Mouse (Mus musculus) embryo, embryonic 10 days (tissue): ENCODE data around the gene Mapk8ip1.
A peak's percentile ranks its signal among the peaks of the same experiment; 100 is the strongest.

ENCODE experiments used
- DNase-seq: peaks from one replicate; pipeline ENCODE4 v3.0.0-alpha.2; 2015; ENCODE audit warnings: low spot score

The Mapk8ip1 gene

DNA sequence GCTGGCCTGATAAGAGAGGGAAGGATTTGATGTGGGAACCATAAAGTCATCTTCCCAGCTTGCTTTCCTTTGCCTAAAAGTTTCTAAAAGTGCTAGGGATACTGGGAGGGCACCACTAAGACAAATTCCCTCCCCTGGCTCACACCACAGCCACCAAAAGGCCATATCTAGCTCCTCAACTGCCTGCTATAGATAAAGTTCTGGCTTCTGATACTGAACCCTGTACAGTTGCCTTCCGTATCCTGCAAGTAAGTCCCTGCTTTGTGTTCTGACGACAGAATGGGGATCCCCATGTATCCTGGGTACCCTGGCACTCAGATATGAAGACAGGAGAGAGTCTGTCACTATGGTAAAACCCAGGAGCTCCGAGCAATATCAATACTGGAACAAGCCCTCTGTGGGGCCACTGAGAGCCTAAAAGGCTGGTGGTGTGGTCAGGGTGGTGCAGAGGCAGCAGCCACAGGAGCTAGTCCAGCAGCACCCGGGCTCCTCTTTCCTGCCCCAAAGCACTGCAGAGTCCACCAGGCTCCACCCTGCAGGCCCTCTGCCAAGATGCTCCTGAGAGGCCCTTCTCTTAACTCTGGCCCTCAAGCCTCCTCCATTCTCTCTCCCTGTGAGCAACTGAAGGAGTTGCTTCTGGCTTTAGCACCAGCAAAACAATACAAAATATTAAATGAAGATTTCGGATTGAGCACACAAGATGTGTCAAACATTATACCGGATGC, 10.7 kb downstream of the Mapk8ip1 start:
- DNase-seq = no peak

DNA sequence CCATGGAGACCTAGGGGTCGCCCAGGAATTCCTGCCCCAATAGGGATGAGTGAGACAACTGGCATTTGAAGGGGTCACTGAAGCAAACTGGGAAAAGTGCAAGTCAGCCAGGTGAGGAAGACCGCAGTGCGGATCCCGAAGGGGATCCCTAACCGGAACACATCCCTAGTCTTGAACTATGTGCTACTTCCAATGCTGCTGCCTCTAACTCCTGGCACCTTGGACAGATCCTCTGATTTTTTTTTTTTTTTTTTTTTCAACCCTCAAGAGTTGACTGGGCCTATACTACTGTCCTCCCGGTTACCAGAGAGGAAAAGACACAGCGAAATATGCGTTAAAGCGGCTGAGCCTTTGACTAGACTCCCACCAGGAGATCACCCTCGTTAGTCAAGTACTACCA, 11.4 kb downstream of the Mapk8ip1 start:
- DNase-seq = no peak

DNA sequence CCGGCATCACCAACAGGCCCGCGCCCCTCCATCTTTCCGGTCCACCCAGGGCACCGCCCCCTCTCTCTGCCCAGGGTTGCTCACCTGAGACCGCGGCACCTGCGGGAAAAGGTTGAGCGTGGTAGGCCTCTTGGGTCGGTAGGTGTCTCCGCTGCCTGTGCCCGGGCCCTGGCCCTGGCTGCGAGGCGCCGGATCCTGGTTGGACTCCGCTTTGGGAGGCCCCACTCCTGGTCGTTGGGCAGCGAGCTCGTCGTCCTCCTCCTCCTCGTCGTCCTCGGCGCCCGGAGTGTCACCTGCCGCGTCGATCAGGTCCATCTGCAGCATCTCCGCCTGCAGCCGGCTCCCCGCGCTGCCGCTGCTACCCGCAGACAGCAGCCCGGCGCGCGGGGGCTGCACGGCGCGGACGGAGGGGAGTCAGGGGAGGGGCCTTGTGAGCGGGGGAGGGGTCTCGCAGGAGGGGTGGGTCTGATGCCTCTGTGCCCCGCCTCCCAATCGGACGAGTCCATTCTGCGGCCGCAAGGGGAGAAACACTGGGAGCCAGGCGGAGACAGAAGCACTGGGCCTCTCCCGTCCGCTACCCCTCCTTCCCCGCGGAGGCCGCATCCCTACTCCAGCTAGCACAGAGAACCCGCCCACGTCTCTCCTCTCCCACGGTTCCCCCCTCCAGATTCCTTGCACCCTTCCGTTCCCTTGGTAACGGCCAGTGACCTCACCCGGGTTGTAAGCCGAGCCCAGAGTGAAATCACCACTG, 12.0 kb downstream of the Mapk8ip1 start:
- peak; percentile 98 for DNase-seq

GRCm38 (mm10) chr2:92388081-92388517, 13.0 kb downstream of the Mapk8ip1 start:
- DNase-seq = no peak

- no peak for DNase-seq
Observed at GRCm38 (mm10) chr2:92387646-92388045, 13.4 kb downstream of the Mapk8ip1 start.

DNA sequence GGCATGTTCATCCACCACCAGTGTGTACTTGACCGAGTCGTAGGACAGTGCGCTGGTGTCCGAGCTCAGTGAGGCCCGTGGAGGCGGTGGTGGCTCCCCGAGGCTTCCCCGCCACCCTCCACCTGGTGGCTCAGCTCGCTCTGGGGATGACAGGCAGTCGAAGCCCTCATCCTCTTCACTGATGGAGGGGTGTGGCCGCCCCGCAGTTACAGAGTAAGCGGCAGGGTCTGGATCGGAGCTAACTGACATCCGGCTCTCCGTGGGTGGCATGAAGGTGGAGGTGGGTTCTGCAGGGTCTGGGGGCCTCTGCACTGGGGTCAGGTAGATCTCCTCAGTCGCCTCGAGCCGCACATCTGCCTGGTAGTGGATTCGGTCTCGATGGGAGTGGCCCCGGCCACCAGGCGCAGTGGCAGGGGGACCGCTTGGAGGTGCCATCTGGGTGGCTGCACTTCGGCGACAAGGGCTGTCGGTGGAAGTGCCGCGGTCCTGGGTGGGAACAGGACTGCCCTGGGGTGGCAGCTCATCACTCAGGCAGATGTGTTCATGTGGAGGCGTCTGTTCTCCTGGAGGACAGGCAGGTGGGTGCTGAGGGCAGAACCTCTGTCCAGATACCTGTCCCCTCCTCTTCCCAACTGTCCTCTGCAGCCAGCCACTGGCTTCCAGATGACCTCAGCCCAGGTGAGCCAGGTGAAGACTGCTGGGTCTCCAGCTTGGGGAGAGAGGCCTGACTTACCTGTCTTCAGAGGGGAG, 14.1 kb downstream of the Mapk8ip1 start:
- no peak for DNase-seq

GRCm38 (mm10) chr2:92385113-92386051, 15.7 kb downstream of the Mapk8ip1 start:
- no peak for DNase-seq

GRCm38 (mm10) chr2:92384101-92384500, 17.0 kb downstream of the Mapk8ip1 start:
- DNase-seq = no peak

GRCm38 (mm10) chr2:92382759-92383158, 18.3 kb downstream of the Mapk8ip1 start:
- DNase-seq = no peak

GRCm38 (mm10) chr2:92381901-92382588, 19.0 kb downstream of the Mapk8ip1 start, which contains the start of gene 1700029I15Rik:
TSS of gene 1700029I15Rik (plus strand) at chr2:92382538.
- DNase-seq = no peak

DNA sequence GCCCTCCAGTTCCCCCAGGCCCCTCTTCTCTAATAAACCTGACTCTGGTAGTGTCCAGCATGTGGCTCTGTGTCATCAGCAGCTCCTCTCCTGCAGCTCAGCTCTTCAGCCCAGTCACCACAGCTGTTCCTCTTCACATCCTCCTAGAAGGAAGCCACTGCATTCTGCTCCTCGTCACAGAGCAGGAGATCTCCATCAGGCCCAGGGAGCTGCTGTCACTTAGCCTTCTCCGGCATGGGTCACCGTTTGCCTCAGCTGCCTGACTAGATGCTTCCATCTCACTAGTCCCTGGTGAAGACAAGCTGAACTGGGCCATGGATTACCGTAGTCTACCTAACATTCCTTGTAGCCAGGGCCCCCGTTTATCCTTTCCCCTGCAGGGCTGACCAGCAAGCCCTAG, 19.9 kb downstream of the Mapk8ip1 start:
- DNase-seq = no peak

DNA sequence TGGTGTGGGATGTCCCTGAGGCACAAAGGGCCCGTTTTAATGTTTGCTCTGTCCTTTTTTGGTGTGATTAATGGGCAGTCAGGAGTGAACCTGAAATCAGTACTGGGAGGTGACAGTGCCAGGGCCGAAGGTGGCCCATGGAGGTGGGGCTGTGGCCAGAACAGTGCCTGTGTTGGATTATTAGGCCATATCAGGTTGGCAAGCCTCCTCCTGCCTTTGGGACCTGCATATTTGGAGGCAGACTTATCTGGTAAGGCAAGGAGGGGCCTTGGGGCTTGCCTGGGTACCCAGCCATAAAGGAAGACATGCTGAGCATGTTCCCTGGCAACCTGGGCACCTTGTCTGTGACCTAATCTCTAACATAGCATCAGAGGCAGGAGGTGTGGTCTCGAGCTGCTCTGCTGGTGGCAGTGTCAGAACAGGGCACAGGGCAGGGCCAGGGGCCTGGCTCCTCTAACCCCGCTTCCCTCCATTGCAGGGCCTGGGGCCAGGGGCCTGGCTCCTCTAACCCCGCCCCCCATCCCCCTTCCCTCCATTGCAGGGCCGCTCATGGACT, 20.5 kb downstream of the Mapk8ip1 start:
- DNase-seq = no peak

DNA sequence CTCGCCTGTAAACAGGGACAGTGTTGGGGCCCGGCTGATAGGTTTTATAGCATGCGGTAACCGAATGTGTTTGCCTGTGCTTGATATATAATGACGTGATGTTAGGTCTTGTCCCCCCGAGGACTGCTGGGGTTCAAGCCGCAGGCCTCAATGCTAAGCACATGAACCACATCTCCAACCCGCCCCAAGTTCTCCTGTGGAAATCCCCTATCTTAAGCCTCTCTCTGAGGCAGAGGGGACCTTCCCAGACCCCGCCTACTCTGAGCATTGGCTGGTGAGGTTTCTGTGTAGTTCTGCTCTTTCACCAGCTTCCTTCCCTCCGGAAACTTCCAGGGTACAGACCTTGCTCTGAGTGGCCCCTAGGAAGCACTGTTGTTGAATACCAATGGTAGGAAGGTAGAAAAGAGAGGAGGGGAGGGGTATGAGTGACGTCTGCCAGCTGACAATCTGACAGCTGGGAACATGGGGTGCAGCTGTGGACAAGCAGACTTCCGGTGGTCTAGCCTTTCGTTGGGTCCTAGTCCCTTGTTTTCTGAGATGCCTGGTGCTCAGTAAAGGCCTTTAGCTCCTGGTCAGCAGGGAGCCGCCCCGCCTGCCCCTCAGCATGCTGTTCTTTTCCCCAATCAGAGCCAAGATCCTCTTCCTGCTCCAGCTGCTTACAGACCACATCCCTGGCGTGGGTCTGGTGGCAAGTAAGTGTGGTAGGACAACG, 21.1 kb downstream of the Mapk8ip1 start:
- DNase-seq = no peak

DNA sequence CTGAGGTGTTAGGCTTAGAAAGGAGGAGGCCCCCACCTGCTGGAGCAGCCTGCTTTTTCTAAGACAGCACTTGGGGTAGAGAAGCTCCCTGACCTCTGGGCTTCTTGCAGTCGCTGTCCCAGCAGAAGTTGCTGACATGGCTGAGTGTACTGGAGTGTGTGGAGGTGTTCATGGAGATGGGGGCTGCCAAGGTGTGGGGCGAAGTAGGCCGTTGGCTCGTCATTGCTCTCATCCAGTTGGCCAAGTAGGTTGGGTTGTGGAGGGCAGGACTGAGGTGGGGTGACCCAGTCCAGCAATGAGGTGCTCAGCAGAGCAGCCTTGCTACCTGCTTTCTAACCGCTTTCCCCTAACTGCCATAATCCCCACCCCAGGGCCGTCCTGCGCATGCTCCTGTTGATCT, 23.7 kb downstream of the Mapk8ip1 start:
- DNase-seq = no peak

GRCm38 (mm10) chr2:92376300-92376699, 24.8 kb downstream of the Mapk8ip1 start:
- DNase-seq = no peak

DNA sequence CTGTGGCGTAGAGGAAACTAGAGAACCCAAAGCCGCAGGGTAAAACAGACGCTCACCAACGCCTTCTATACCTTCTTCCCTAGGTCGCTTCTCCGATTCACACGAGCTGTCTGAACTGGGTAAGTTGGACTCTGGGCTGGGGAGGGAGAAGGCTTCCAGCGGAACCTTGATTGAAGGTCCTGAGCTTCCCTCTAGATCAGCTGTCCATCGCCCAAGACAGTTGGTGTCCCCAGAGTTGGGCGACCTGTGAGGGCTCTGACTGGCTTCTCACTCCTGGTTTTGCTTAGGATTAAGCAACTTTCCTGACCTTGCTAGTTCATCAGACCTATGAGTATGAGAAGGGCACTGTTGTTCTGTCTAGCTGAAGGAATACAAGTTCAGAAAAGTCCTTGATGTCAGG, 25.3 kb downstream of the Mapk8ip1 start:
- no peak for DNase-seq

DNA sequence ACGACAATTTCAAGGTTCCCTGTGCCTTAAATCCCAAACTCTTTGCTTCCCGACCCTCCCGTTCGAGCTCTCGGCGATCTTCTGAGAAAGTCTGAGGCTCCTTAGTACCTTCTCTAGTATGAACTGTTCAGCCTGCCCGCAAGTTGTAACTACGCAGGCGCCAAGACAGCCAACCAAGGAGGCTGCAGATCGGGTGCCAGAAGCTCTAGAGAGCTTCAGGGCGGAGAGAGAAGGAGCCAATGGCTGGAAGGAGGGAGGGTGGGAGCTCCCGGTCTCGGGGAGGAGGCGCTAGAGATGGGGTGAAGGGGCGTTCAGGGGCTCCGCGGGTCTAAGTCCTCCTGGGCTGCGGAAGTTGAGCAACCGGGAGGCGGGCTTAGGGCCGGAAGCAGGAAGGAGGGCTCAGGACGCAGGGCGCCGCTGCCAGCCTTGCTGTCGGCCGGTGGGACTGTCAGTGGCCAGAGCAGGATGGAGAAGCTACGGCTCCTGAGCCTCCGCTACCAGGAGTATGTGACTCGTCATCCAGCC, 25.9 kb downstream of the Mapk8ip1 start:
- DNase-seq = peak; percentile 95

DNA sequence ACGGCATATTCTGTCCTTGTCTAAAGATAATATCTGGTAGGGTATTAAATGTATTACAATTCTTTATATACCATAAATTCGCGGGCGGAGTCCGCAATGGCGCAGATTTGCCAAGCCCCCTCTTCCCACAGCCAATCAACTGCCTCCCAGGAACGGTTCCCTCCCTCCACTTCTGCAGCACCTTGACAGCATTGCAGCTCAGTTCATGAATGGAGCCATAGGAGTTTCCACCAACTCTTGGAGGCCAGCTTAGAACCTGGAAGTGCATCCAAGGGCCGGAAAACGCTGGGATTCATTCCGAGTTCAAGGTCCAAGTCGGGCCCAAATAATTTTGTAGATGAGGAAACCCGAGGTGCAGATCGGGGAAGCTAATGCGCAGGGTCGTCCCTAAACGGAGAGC, 26.5 kb downstream of the Mapk8ip1 start, which contains the start of the genes Pex16 and Large2:
Gene Pex16, plus strand, starts transcription at position 163 of the 400 bp plus-strand sequence.
Gene Large2, minus strand, starts transcription at position 356 of the 400 bp plus-strand sequence.
- peak; percentile 72 for DNase-seq

DNA sequence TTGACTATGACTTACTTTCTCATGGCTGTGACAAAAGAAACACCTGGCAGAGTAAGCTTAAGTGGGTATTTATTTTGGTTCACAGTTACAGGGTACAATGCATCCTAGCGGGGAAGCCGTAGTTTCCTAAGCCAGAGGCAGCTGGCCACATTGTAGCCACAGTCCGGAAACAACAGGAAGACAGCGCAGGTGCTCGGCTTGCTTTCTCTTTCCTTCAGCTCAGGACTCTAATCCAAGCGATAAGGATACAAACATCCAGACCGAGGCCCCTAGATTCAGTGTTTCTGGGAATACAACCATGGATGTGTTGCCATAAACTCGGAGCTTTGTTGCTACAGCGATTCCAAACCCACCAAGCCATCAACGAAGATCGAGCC, 27.6 kb downstream of the Mapk8ip1 start:
- no peak for DNase-seq
